Mouse (Mus musculus) kidney, postnatal 36 days (tissue): ENCODE data around the gene Clec4a2.
"Not testable (repeated sequence)": the region's sequence is repeated elsewhere in the genome, so short reads cannot be mapped to it uniquely, and the experiment has no call there.

ENCODE experiments used
- DNase-seq, 2 experiments: peaks; one replicate each; pipeline ENCODE4 v3.0.0; 2021 to 2022; ENCODE audit warnings: mixed read lengths in 2 of 2

Clec4a2 gene

DNA sequence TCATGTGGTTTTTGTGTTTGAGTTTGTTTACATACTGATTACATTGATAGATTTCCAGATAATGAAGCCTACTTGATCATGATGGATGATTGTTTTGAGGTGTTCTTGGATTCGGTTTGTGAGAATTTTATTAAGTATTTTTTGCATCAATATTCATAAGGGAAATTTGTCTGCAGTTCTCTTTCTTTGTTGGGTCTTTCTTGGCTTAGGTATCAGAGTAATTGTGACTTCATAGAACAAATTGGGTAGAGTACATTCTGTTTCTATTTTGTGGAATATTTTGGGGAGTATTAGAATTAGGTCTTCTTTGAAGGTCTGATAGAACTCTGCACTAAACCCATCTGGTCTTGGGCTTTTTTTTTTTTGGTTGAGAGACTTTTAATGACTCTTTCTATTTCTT lies at the start of gene Clec4a2:
Gene Clec4a2, plus strand, starts transcription at position 301 of the 400 bp plus-strand sequence.
- DNase-seq, result not testable (repeated sequence)

DNA sequence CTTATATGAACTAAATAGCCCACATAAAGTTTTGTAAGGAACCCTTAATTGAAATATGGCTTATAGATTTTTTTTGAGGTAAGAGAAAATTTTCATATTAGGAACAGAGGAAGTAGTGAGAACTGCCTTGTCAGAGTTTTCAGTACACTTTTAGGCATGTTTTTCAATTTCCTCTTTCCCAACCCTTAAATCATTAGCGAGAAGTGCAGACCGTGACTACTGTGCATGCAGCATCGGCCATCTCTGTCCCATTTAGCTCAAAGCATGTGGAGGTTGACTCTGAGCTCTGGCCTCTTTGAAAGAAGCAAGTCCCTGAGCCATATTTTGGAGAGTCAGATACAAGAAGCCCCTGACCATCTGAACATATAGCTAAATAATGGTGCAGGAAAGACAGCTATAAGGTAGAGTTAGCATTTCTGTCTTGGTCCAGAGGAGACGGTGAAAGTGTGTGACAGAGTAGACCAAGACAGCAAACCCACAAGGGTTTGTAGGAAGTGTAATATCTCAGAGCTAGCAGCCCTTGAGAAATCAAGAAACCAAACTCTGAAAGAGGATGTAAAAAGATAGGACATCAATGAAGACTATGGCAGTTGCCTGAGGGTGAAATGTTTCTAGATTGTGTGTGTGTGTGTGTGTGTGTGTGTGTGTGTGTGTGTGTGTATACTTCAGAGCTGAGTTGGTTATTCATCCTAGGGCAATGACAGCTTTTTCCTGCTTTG lies 10.9 kb upstream of the Clec4a2 start:
- no peak for DNase-seq

DNA sequence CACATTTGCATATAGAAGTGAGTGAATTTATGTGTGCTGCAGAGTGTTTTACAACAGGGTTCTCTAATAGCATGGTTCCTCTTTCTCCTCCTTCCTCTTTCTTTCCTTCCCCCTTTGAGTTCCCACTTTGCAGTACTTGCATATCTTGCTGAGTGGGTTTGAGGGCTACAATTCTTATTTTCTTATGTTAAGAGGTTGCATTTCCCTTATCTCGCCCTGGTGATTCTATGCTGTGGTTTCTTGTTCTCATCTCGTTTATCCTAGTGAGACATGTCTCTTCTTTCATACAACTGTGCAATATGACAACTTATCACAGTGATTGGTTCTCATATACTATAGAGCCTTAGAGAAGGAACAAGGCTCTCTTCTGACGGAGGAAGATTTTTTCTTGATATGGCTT lies 17.0 kb downstream of the Clec4a2 start:
- no peak for DNase-seq

DNA sequence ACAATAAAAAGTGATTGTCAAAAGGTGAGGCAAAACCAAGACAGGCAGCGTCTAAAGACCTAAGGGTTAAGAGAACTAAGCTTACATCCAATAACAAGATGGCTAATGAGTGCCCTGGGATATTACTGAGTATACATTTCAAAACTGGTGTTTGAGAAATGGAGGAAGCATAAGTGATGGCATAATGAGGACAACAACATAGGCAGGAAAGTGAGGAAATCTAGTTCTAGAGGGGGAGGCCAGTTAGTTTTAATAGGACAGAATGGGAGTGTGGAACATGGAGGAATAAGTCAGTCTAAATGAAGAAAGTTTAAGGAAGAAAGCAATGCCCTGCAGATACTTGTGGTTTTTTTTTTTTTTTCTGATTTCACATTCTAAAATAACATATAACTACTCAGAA lies 20.9 kb downstream of the Clec4a2 start:
- DNase-seq, result no peak

DNA sequence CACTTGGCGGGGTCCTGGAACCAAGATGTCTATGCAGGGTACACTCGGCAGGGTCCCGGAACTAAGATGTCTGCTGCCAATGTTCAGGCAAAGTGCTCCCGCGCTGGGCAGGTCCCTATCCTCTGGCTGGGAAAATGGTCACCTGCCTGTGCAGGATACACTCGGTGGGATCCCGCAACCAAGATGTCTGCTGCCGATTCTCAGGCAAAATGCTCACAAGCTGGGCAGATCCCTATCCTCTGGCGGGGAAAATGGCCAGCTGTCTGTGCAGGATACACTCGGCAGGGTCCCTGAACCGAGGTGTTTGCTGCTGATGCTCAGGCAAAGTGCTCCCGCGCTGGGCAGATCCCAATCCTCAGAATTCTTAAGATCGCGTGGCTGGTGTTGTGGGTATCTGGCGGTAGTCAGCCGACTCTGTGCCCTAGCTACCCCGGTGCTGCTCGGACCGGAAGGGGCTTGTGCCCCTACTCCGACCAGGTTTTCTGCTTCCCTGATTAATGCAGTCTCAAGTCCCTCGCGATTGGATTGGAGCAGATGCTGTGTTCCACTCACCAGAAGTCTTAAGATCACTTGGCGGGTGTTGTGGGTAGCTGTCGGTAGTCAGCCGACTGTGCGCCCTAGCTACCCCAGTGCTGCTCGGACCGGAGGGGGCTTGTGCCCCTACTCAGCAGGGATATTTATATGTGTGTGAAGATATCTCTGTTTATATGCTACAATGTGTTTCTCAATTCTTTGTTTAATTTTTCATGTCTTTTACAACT lies 31.7 kb downstream of the Clec4a2 start:
- DNase-seq, result not testable (repeated sequence)

DNA sequence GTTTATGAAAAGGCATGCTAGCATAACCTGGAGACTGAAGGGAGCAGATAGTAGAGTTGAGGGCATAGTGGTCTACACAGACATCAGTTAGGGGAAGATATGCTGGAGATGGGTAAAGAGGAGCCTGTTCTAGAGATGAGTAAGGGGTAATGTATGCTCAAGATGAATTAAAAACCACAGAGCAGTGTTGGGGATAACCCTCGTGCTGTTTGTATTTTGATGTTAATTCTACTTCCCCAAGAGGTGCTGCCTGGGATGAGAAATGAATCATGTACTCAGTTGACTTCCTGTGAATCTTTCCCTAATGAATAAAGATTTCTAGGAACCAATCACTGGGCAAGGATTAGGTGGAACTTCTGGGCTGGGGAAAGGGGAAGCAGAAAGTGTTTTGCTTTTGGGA lies 63.9 kb downstream of the Clec4a2 start:
- DNase-seq, result no peak

DNA sequence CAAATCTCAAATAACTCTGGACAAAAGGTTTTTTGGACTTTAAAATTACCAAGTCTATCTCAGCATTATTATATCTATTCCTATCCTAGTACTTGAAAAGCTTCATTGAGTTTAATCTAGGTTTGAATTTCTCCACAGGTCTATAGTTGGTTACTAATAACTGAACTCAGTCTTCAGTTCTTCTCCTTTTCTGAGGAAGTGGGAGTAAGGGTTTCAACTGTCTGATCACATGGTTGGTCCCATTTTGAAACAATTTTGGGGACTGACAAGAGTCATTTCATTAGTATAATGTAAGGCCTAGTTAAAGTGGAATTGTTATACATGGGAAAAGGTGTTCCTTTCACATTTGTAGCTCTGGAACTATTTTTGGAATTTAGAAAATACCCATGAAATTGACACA lies 64.8 kb downstream of the Clec4a2 start:
- DNase-seq, result no peak

DNA sequence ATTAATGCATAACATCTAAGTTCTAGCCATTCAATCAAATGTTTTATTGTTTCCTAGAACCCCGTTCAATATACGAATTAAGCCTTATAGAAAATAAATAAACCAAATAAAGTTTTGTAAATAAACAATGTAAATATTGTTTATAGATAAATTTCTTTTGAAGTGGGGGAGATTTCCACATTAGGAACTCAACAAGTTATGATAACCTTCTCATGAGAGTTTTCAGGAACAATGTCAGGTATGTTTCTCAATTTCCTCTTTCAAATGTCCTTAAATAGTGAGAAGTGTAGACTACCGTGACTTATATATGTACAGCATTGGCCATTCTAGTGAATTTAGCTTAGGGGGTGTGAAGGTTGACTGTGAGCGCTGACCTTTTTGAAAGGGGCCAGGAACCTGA lies 66.4 kb downstream of the Clec4a2 start, which contains the start of gene Clec4b2:
Gene Clec4b2, plus strand, starts transcription at position 301 of the 400 bp plus-strand sequence.
- no peak for DNase-seq

DNA sequence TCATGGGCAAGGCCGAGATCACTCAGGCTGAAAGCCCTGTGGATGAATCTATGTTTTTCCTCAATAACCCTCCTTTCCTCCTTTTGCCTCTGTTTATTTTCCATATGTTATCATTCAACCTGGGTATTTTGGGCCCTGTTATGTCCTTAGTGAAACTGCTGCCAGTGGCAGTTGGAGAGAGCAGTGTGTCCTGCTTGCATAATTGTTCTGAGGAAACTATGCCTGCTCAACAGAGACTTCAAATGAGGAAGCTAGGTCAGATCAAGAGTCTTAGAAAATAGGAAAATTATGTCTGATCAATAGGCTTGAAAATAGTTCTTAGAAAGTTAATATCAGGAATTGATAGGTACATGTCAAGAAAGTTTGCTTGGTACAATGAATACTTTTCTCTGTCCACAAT lies 69.3 kb downstream of the Clec4a2 start:
- no peak for DNase-seq

DNA sequence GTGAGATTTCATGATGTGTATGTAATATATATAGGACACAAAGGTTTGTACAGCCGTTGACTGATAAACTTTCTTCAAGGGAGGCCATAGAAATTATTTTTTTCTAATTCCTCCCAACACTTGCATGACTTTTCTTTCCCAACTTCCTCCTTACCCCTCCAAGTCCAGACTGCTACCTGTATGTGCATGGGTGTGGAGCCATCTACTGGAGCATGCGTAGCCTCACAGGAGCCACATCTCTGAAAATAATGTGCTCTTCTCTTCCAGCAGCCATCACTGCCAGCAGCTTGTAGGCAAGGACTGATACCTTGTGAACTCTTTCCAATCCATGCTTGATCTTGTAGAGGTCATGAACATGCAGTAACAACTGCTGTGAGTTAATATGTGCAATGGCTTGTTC lies 78.6 kb downstream of the Clec4a2 start:
- peak; percentile 4 to 25 for DNase-seq
